Mouse (Mus musculus) CH12.LX (cell line): ENCODE results near the gene Mfap3. TPM values are rescaled to one million over a fixed set of nuclear protein-coding genes. Genes with fewer than 3 reads are reported as not detected.

ENCODE experiments used
- DNase-seq: peaks from one replicate; pipeline ENCODE4 v3.0.0-alpha.2; 2013; ENCODE audit errors: extremely low read depth
- H3K27ac ChIP-seq: 2 replicates; pipeline ENCODE4 v1.5.1; 2012; ENCODE audit warnings: low read depth, mild to moderate bottlenecking, control low read depth, moderate library complexity; ENCODE audit not compliant: insufficient read depth
- H3K27me3 ChIP-seq: replicated peaks from 2 replicates; pipeline ENCODE3; 2012; ENCODE audit warnings: inconsistent platforms
- H3K36me3 ChIP-seq, 2 experiments: replicated peaks in 1 of 2; 2 replicates each; pipeline versions ENCODE3 to v1.6.1; 2012; ENCODE audit warnings: inconsistent platforms in 1 of 2, low read length in 1 of 2, mild to moderate bottlenecking in 1 of 2, mixed read lengths in 1 of 2, moderate library complexity in 1 of 2; ENCODE audit not compliant: control insufficient read depth in 1 of 2, insufficient read depth in 1 of 2
- H3K4me1 ChIP-seq, 2 experiments: 2 replicates each; pipeline ENCODE4 v1.6.1; 2012; ENCODE audit warnings: inconsistent platforms in 1 of 2, moderate library complexity in 1 of 2; ENCODE audit not compliant: insufficient read depth in 2 of 2, control insufficient read depth in 1 of 2
- H3K4me2 ChIP-seq: 2 replicates; pipeline ENCODE4 v1.6.1; 2012; ENCODE audit warnings: low read depth, mild to moderate bottlenecking, control low read depth; ENCODE audit not compliant: poor library complexity, insufficient read depth, severe bottlenecking
- H3K4me3 ChIP-seq, 3 experiments: fragments of 150-350 bp in 1 of 3; sonication (generic) in 1 of 3; replicated peaks in 1 of 3; 2 replicates each; pipeline versions ENCODE3 to v1.5.1; 2011 to 2012; ENCODE audit warnings: low read depth in 2 of 3, low read length in 2 of 3, mild to moderate bottlenecking in 2 of 3, moderate library complexity in 2 of 3, control low read depth in 1 of 3, improper control_type of control experiment in 1 of 3, inconsistent platforms in 1 of 3, mixed read lengths in 1 of 3; ENCODE audit not compliant: poor library complexity in 1 of 3
- H3K79me2 ChIP-seq: replicated peaks from 2 replicates; pipeline ENCODE4 v1.6.1; 2012; ENCODE audit warnings: mild to moderate bottlenecking, moderate library complexity; ENCODE audit not compliant: control insufficient read depth, poor library complexity, insufficient read depth, severe bottlenecking; ENCODE audit errors: extremely low read depth
- H3K9ac ChIP-seq: 2 replicates; pipeline ENCODE4 v1.6.1; 2012; ENCODE audit warnings: low read depth, mild to moderate bottlenecking, control low read depth, moderate library complexity; ENCODE audit not compliant: insufficient read depth
- H3K9me3 ChIP-seq: replicated peaks from 2 replicates; pipeline ENCODE3; 2012; ENCODE audit warnings: low read length, inconsistent platforms, mixed read lengths
- BHLHE40 ChIP-seq: IDR thresholded peaks from 2 replicates; pipeline ENCODE4 v1.6.1; 2011; ENCODE audit warnings: mild to moderate bottlenecking, low read depth, low read length, improper control_type of control experiment
- CHD1 ChIP-seq: IDR thresholded peaks from 2 replicates; pipeline ENCODE4 v1.6.1; 2012; ENCODE audit warnings: low read depth, low read length, improper control_type of control experiment, inconsistent platforms
- CHD2 ChIP-seq: IDR thresholded peaks from 2 replicates; pipeline ENCODE4 v1.6.1; 2011; ENCODE audit warnings: low read length, improper control_type of control experiment
- CTCF ChIP-seq, 2 experiments: IDR thresholded peaks in 1 of 2; conservative IDR thresholded peaks in 1 of 2; 2 replicates each; pipeline ENCODE4 v1.5.1; 2011 to 2012; ENCODE audit warnings: low read depth in 2 of 2, low read length in 2 of 2, improper control_type of control experiment in 1 of 2, inconsistent platforms in 1 of 2, mild to moderate bottlenecking in 1 of 2, moderate library complexity in 1 of 2
- E2F4 ChIP-seq: IDR thresholded peaks from 2 replicates; pipeline ENCODE4 v1.6.1; 2011; ENCODE audit warnings: low read depth, low read length, improper control_type of control experiment; ENCODE audit not compliant: insufficient replicate concordance
- ELF1 ChIP-seq: IDR thresholded peaks from 2 replicates; pipeline ENCODE4 v1.6.1; 2014; ENCODE audit warnings: low read depth, mild to moderate bottlenecking, inconsistent platforms, low read length, improper control_type of control experiment
- EP300 ChIP-seq: IDR thresholded peaks from 2 replicates; pipeline ENCODE4 v1.6.1; 2011; ENCODE audit warnings: low read length, improper control_type of control experiment
- ETS1 ChIP-seq: conservative IDR thresholded peaks from 2 replicates; pipeline ENCODE4 v1.6.1; 2012; ENCODE audit warnings: low read depth, mild to moderate bottlenecking, inconsistent platforms, low read length, improper control_type of control experiment, moderate library complexity
- GABPA ChIP-seq: IDR thresholded peaks from 2 replicates; pipeline ENCODE4 v1.6.1; 2012; ENCODE audit warnings: low read depth, low read length, improper control_type of control experiment, inconsistent platforms; ENCODE audit not compliant: insufficient replicate concordance
- HCFC1 ChIP-seq: IDR thresholded peaks from 2 replicates; pipeline ENCODE4 v1.6.1; 2012; ENCODE audit warnings: low read depth, mild to moderate bottlenecking, inconsistent platforms, low read length, improper control_type of control experiment
- IRF4 ChIP-seq: IDR thresholded peaks from 2 replicates; pipeline ENCODE4 v1.6.1; 2014; ENCODE audit warnings: low read depth, mild to moderate bottlenecking, inconsistent platforms, low read length, improper control_type of control experiment
- JUN ChIP-seq: IDR thresholded peaks from 2 replicates; pipeline ENCODE4 v1.6.1; 2011; ENCODE audit warnings: low read depth, mild to moderate bottlenecking, low read length, improper control_type of control experiment, moderate library complexity; ENCODE audit not compliant: insufficient read depth
- JUND ChIP-seq: conservative IDR thresholded peaks from 2 replicates; pipeline ENCODE4 v1.6.1; 2011; ENCODE audit warnings: low read depth, low read length, improper control_type of control experiment
- KAT2A ChIP-seq: IDR thresholded peaks from 2 replicates; pipeline ENCODE4 v1.6.1; 2012; ENCODE audit warnings: low read length, improper control_type of control experiment, inconsistent platforms; ENCODE audit not compliant: insufficient replicate concordance
- MAFK ChIP-seq: IDR thresholded peaks from 2 replicates; pipeline ENCODE4 v1.6.1; 2011; ENCODE audit warnings: low read length, improper control_type of control experiment; ENCODE audit not compliant: insufficient replicate concordance
- MAX ChIP-seq: IDR thresholded peaks from 2 replicates; pipeline ENCODE4 v1.6.1; 2011; ENCODE audit warnings: low read length, improper control_type of control experiment
- MAZ ChIP-seq: IDR thresholded peaks from 2 replicates; pipeline ENCODE4 v1.6.1; 2012; ENCODE audit warnings: low read depth, mild to moderate bottlenecking, inconsistent platforms, low read length, improper control_type of control experiment, moderate library complexity
- MEF2A ChIP-seq: IDR thresholded peaks from 2 replicates; pipeline ENCODE4 v1.6.1; 2014; ENCODE audit warnings: low read depth, mild to moderate bottlenecking, inconsistent platforms, low read length, improper control_type of control experiment, borderline replicate concordance
- MXI1 ChIP-seq: IDR thresholded peaks from 2 replicates; pipeline ENCODE4 v1.6.1; 2011; ENCODE audit warnings: mild to moderate bottlenecking, low read depth, low read length, improper control_type of control experiment
- MYC ChIP-seq: IDR thresholded peaks from 2 replicates; pipeline ENCODE4 v1.6.1; 2011; ENCODE audit warnings: low read depth, mild to moderate bottlenecking, improper control_type of control experiment, low read length
- NELFE ChIP-seq: IDR thresholded peaks from 2 replicates; pipeline ENCODE4 v1.6.1; 2011; ENCODE audit warnings: low read depth, low read length, improper control_type of control experiment
- NRF1 ChIP-seq: IDR thresholded peaks from 2 replicates; pipeline ENCODE4 v1.6.1; 2014; ENCODE audit warnings: low read depth, mild to moderate bottlenecking, inconsistent platforms, low read length, improper control_type of control experiment, moderate library complexity
- PAX5 ChIP-seq: IDR thresholded peaks from 2 replicates; pipeline ENCODE4 v1.6.1; 2012; ENCODE audit warnings: low read length, inconsistent platforms, mixed read lengths
- POLR2A ChIP-seq: IDR thresholded peaks from 2 replicates; pipeline ENCODE4 v1.6.1; 2011; ENCODE audit warnings: low read depth, mild to moderate bottlenecking, improper control_type of control experiment, low read length
- POLR2AphosphoS2 ChIP-seq: IDR thresholded peaks from 2 replicates; pipeline ENCODE4 v1.6.1; 2011; ENCODE audit warnings: low read depth, low read length, improper control_type of control experiment
- RAD21 ChIP-seq: IDR thresholded peaks from 2 replicates; pipeline ENCODE4 v1.6.1; 2011; ENCODE audit warnings: low read depth, mild to moderate bottlenecking, low read length, improper control_type of control experiment, moderate library complexity
- RCOR1 ChIP-seq: conservative IDR thresholded peaks from 2 replicates; pipeline ENCODE4 v1.6.1; 2012; ENCODE audit warnings: low read depth, mild to moderate bottlenecking, inconsistent platforms, low read length, improper control_type of control experiment
- SIN3A ChIP-seq: IDR thresholded peaks from 2 replicates; pipeline ENCODE4 v1.6.1; 2012; ENCODE audit warnings: low read length, improper control_type of control experiment, inconsistent platforms
- SMC3 ChIP-seq: IDR thresholded peaks from 2 replicates; pipeline ENCODE4 v1.6.1; 2011; ENCODE audit warnings: low read depth, low read length, improper control_type of control experiment
- TCF12 ChIP-seq: IDR thresholded peaks from 2 replicates; pipeline ENCODE4 v1.6.1; 2014; ENCODE audit warnings: low read depth, mild to moderate bottlenecking, inconsistent platforms, low read length, improper control_type of control experiment
- UBTF ChIP-seq: IDR thresholded peaks from 2 replicates; pipeline ENCODE4 v1.6.1; 2012; ENCODE audit warnings: low read depth, mild to moderate bottlenecking, inconsistent platforms, low read length, improper control_type of control experiment, moderate library complexity
- USF1 ChIP-seq: IDR thresholded peaks from 2 replicates; pipeline ENCODE4 v1.6.1; 2014; ENCODE audit warnings: low read depth, mild to moderate bottlenecking, inconsistent platforms, low read length, improper control_type of control experiment
- USF2 ChIP-seq: conservative IDR thresholded peaks from 2 replicates; pipeline ENCODE4 v1.6.1; 2011; ENCODE audit warnings: low read depth, low read length, improper control_type of control experiment
- ZC3H11A ChIP-seq: IDR thresholded peaks from 2 replicates; pipeline ENCODE4 v1.6.1; 2012; ENCODE audit warnings: low read depth, mild to moderate bottlenecking, inconsistent platforms, low read length, improper control_type of control experiment
- ZKSCAN1 ChIP-seq: IDR thresholded peaks from 2 replicates; pipeline ENCODE4 v1.6.1; 2012; ENCODE audit warnings: low read depth, inconsistent platforms, low read length, improper control_type of control experiment, borderline replicate concordance
- ZMIZ1 ChIP-seq: IDR thresholded peaks from 2 replicates; pipeline ENCODE4 v1.6.1; 2012; ENCODE audit warnings: low read depth, mild to moderate bottlenecking, inconsistent platforms, low read length, improper control_type of control experiment
- ZNF384 ChIP-seq: IDR thresholded peaks from 2 replicates; pipeline ENCODE4 v1.6.1; 2012; ENCODE audit warnings: low read depth, low read length, improper control_type of control experiment, inconsistent platforms
- dilution Hi-C: fragments of 300-500 bp; cut with MboI; formaldehyde crosslinking; loops from 2 replicates; pipeline ENCODE4 v1.14.3; 2020; ENCODE audit warnings: low sequenced_read_pairs; ENCODE audit not compliant: extremely low pct_unique_long_range_greater_than_20kb, extremely low pct_ligation_motif_present
- in situ Hi-C: fragments of 300-500 bp; cut with MboI; formaldehyde crosslinking; loops from 3 replicates; pipeline ENCODE4 v1.14.3; 2019; ENCODE audit warnings: low sequenced_read_pairs, low pct_ligation_motif_present, low pct_unique_long_range_greater_than_20kb, mixed read lengths
- polyA plus RNA-seq: library from polyadenylated mRNA; unstranded; fragments of >175 nt; gene quantifications from 2 replicates; pipeline ENCODE4 v1.2.1, GENCODE M21; 2012; ENCODE audit warnings: low read depth; ENCODE audit not compliant: insufficient read length
- total RNA-seq, 2 experiments: library from RNA; depleted of rRNA; stranded (reverse); fragments of 300-350 nt in 1 of 2; fragments of >200 nt in 1 of 2; gene quantifications; 2 replicates each; pipeline ENCODE4 v1.2.3; 2012 to 2014

Mfap3 gene
- total and polyA plus RNA-seq, 3 experiments: 22.6 to 32.2 (median 27.0) TPM

DNA sequence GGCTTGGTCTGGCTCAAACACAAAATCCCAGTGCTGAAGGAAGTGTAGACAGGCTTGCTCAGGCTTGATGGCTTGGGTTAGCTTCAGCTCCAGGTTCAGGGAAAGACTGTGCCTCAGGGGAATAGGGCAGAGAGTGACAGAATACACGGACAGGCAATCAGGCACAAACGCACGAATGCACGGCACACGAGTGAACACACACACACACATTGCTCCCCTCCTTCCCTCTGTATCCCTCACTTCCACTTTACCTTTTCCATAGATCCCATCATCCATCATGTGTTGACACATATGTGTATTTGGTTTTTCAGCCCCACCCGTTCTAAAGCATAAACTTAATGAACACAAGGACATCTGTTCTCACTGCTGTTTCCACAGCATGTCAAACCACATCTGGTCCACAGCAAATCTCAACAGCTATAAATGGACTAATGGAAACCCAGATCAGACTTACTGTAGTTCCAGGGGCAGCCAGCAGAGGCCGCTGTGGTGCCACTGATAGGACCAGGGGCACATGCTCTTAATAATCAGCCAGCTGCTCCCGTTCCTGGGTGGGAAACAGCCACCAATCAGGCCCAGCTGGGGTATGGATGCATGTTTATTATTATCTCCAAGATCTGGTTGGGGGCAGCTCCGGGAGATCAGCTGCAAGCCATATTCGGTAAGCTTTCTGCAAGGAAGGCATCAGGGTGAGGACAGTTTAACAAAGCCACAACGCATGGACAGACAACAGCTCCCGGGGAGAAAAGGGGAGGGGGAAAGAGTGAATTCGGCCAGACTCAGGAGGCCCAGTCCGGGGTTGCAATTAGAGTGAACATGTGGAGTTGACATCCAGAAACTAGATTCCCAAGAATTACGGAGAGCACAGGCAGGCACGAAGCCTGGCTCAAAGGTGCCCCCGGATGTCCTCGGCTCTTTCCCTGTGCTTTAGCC is 30.4 kb downstream of the Mfap3 start:
- dilution Hi-C loops: no loop called here
- no peak overlapping the region for H3K27ac ChIP-seq
- TF ChIP-seq NRF1: 0 out of 2 replicates have a peak, but pooled peaks have one; percentile 7
- TF ChIP-seq MYC: peak; percentile 92
- no peak for TF ChIP-seq ZKSCAN1
- no peak for TF ChIP-seq ZNF384
- no peak for TF ChIP-seq USF1
- TF ChIP-seq CTCF (conservative IDR thresholded peaks at IDR 0.05 in 1 of 2, IDR thresholded peaks at IDR 0.05 in 1 of 2; ENCODE audit: low read depth in 2 of 2, low read length in 2 of 2): peak; percentile 96 to 98
- no peak for TF ChIP-seq RCOR1
- TF ChIP-seq JUND: no peak
- no peak for TF ChIP-seq CHD2
- no peak for TF ChIP-seq EP300
- peak; percentile 93 for TF ChIP-seq MAX
- TF ChIP-seq MAZ: no peak
- peak; percentile 26; the same call in 1 of the 2 replicates for TF ChIP-seq TCF12
- TF ChIP-seq E2F4: no peak
- TF ChIP-seq GABPA: no peak
- no peak for TF ChIP-seq POLR2A
- TF ChIP-seq SMC3: peak; percentile 90
- TF ChIP-seq MXI1: peak; percentile 38; the same call in 1 of the 2 replicates
- peak; percentile 59 for TF ChIP-seq ZC3H11A
- no peak for TF ChIP-seq ETS1
- no peak for TF ChIP-seq UBTF
- TF ChIP-seq CHD1: no peak
- TF ChIP-seq IRF4: 0 out of 2 replicates have a peak, but pooled peaks have one; percentile 7
- TF ChIP-seq SIN3A: no peak; the same call in 1 of the 2 replicates
- TF ChIP-seq PAX5: no peak
- TF ChIP-seq BHLHE40: peak; percentile 47; the same call in 1 of the 2 replicates
- TF ChIP-seq MEF2A: 0 out of 2 replicates have a peak, but pooled peaks have one; percentile 51
- no peak for TF ChIP-seq MAFK
- TF ChIP-seq ZMIZ1: no peak
- TF ChIP-seq USF2: no peak
- no peak for TF ChIP-seq KAT2A
- TF ChIP-seq HCFC1: no peak
- no peak for TF ChIP-seq ELF1
- no peak for TF ChIP-seq POLR2AphosphoS2
- peak; percentile 98 for TF ChIP-seq RAD21
- peak; percentile 57; the same call in 1 of the 2 replicates for TF ChIP-seq NELFE
- TF ChIP-seq JUN: no peak
- peaks cover 9% of the 10 kb centered on the region for H3K27me3 ChIP-seq
- H3K4me2 ChIP-seq: no peak overlapping the region
- H3K79me2 ChIP-seq: no peaks in the 10 kb centered on the region
- H3K9ac ChIP-seq: no peak overlapping the region
- H3K4me3 ChIP-seq: no peak overlapping the region
- peaks cover 6 to 12% of the 10 kb centered on the region in 2 experiments for H3K4me1 ChIP-seq
- in situ Hi-C loops: loop anchor here (5.0 to 25.0 kb wide), 3 partner anchors 208 to 388 kb away; no protein-coding TSS in a partner anchor
- peak; percentile 76 for DNase-seq
- no peaks in the 10 kb centered on the region for H3K36me3 ChIP-seq
- H3K9me3 ChIP-seq: peaks cover 5% of the 10 kb centered on the region
